Mouse (Mus musculus) midbrain, embryonic 10.5 days (tissue): ENCODE results near the gene Rab3a. TPM values are rescaled to one million over a fixed set of nuclear protein-coding genes. Genes with fewer than 3 reads are reported as not detected.
A peak's percentile ranks its signal among the peaks of the same experiment; 100 is the strongest.

Experiments
- DNase-seq: peaks from one replicate; pipeline ENCODE4 v3.0.0-alpha.2; 2017; ENCODE audit warnings: low spot score
- H3K27ac ChIP-seq: fragments of 300-500 bp; sonication (generic); replicated peaks from 2 replicates; pipeline ENCODE4 v1.5.1; 2016; ENCODE audit warnings: mild to moderate bottlenecking
- H3K27me3 ChIP-seq: fragments of 300-500 bp; sonication (generic); 2 replicates; pipeline ENCODE4 v1.6.1; 2016; ENCODE audit warnings: low read depth, mild to moderate bottlenecking; ENCODE audit not compliant: poor library complexity, severe bottlenecking
- H3K36me3 ChIP-seq: fragments of 300-500 bp; sonication (generic); 2 replicates; pipeline ENCODE4 v1.6.1; 2016; ENCODE audit warnings: mild to moderate bottlenecking, moderate library complexity
- H3K4me1 ChIP-seq: fragments of 300-500 bp; sonication (generic); 2 replicates; pipeline ENCODE4 v1.6.1; 2016
- H3K4me3 ChIP-seq: fragments of 300-500 bp; sonication (generic); 2 replicates; pipeline ENCODE4 v1.5.1; 2016; ENCODE audit warnings: mild to moderate bottlenecking, moderate library complexity
- H3K9me3 ChIP-seq: fragments of 300-500 bp; sonication (generic); replicated peaks from 2 replicates; pipeline ENCODE4 v1.6.1; 2016; ENCODE audit warnings: mild to moderate bottlenecking
- WGBS: fragments of 180-500 bp; shearing (Covaris S2); methylation state at CpG from one replicate; pipeline ENCODE4 v1.1.7; 2016; 5-methylcytosine and 5-hydroxymethylcytosine counted together
- microRNA-seq: library from miRNA; unstranded; fragments of <30 nt; microRNA quantifications from one replicate; pipeline ENCODE4, GENCODE M21; 2017
- polyA plus RNA-seq: library from polyadenylated mRNA; unstranded; fragments of >200 nt; fragmentation: Nextera tagmentation; extraction: Ambion mirVana; gene quantifications from 2 replicates; pipeline ENCODE4 v1.2.1, GENCODE M21; 2016

Rab3a gene
- polyA plus RNA-seq, 1 experiment from 2014 or later = 17.2 TPM

GRCm38 (mm10) chr8:70802786-70803510 is 48.5 kb downstream of the Rab3a start:
- Histone ChIP-seq H3K27me3 (peaks cover 100% of the 10 kb centered on the region), H3K36me3 (no peaks in the 10 kb centered on the region), H3K4me1 (peaks cover 31% of the 10 kb centered on the region), H3K4me3 (no peak overlapping the region), H3K27ac (no peak overlapping the region), H3K9me3 (no peaks in the 10 kb centered on the region)
- 67% methylated on average over 11 of the region's 11 CpGs for WGBS
- DNase-seq = no peak

- peaks cover 95% of the 10 kb centered on the region for H3K27me3 ChIP-seq
- H3K36me3 ChIP-seq = no peaks in the 10 kb centered on the region
- no peaks in the 10 kb centered on the region for H3K9me3 ChIP-seq
- H3K4me1 ChIP-seq = peaks cover 27% of the 10 kb centered on the region
- DNase-seq = peak; percentile 45
- peak overlapping the region; percentile 57; the same call in 1 of the 2 replicates for H3K27ac ChIP-seq
- 2% methylated on average over 46 of the region's 47 CpGs for WGBS
- H3K4me3 ChIP-seq = peak overlapping the region; percentile 65
Measured at GRCm38 (mm10) chr8:70803761-70804480, 49.4 kb downstream of the Rab3a start.

- H3K4me1 ChIP-seq = peaks cover 28% of the 10 kb centered on the region
- H3K27me3 ChIP-seq = peaks cover 95% of the 10 kb centered on the region
- no peaks in the 10 kb centered on the region for H3K36me3 ChIP-seq
- H3K27ac ChIP-seq = peak within 1 kb of the TSS; percentile 57
- H3K9me3 ChIP-seq = no peaks in the 10 kb centered on the region
- H3K4me3 ChIP-seq = peak within 1 kb of the TSS; percentile 65
- under 1% methylated on average over 45 of the region's 45 CpGs for WGBS
- DNase-seq = peak; percentile 89
Measured at GRCm38 (mm10) chr8:70804481-70805206, 50.2 kb downstream of the Rab3a start, which contains the start of gene Mast3. Gene Mast3, minus strand, starts transcription at chr8:70805054.

- no peaks in the 10 kb centered on the region for H3K36me3 ChIP-seq
- WGBS = 78% methylated on average over 4 of the region's 4 CpGs
- H3K27me3 ChIP-seq = peaks cover 90% of the 10 kb centered on the region
- H3K4me1 ChIP-seq = peaks cover 31% of the 10 kb centered on the region
- DNase-seq = no peak
- no peak overlapping the region for H3K4me3 ChIP-seq
- no peaks in the 10 kb centered on the region for H3K9me3 ChIP-seq
- H3K27ac ChIP-seq = no peak overlapping the region
Measured at GRCm38 (mm10) chr8:70806541-70806940, 52.1 kb downstream of the Rab3a start.

- no peak overlapping the region for H3K27ac ChIP-seq
- H3K9me3 ChIP-seq = no peaks in the 10 kb centered on the region
- peaks cover 31% of the 10 kb centered on the region for H3K4me1 ChIP-seq
- H3K4me3 ChIP-seq = no peak overlapping the region
- no peak for DNase-seq
- WGBS = 42% methylated on average over 1 of the region's 1 CpGs
- no peaks in the 10 kb centered on the region for H3K36me3 ChIP-seq
- H3K27me3 ChIP-seq = peaks cover 83% of the 10 kb centered on the region
Measured at GRCm38 (mm10) chr8:70807304-70807703, 52.8 kb downstream of the Rab3a start.

- 75% methylated on average over 5 of the region's 5 CpGs for WGBS
- Histone ChIP-seq H3K4me1 (peaks cover 31% of the 10 kb centered on the region), H3K9me3 (no peaks in the 10 kb centered on the region), H3K4me3 (no peak within 1 kb of the TSS), H3K27me3 (peaks cover 83% of the 10 kb centered on the region), H3K27ac (0 out of 2 replicates have a peak within 1 kb of the TSS, but pooled peaks have one; percentile 33), H3K36me3 (no peaks in the 10 kb centered on the region)
- DNase-seq = no peak
Measured at GRCm38 (mm10) chr8:70808239-70808638, 53.8 kb downstream of the Rab3a start, which contains the start of gene Il12rb1. Gene Il12rb1, plus strand, starts transcription at chr8:70808449.

Small RNAs within 50 kb of the gene (microRNA-seq; reads per million reads assigned to microRNA genes)
- not detected for gene Mir7240

Other genes starting within 250 kb of the Rab3a start
- gene Rex1bd, start 247.9 kb upstream of the Rab3a start, polyA plus RNA-seq = 138 and 140 TPM in 2 replicates
- gene Uba52, start 243.9 kb upstream of the Rab3a start, polyA plus RNA-seq = 836 and 881 TPM in 2 replicates
- 300 and 314 TPM in 2 replicates for gene Fkbp8, start 227.0 kb upstream of the Rab3a start, polyA plus RNA-seq
- gene Kxd1, start 226.7 kb upstream of the Rab3a start, polyA plus RNA-seq = 56.5 and 58.8 TPM in 2 replicates
- 18.0 and 22.7 TPM in 2 replicates for gene Ell, start 215.2 kb upstream of the Rab3a start, polyA plus RNA-seq
- gene Isyna1, start 160.3 kb upstream of the Rab3a start, polyA plus RNA-seq = 126 and 137 TPM in 2 replicates
- gene Ssbp4, start 145.8 kb upstream of the Rab3a start, polyA plus RNA-seq = 73.3 and 78.8 TPM in 2 replicates
- gene Lrrc25, start 138.5 kb upstream of the Rab3a start, polyA plus RNA-seq = 1.1 and 1.2 TPM in 2 replicates
- gene Gdf15, start 122.2 kb upstream of the Rab3a start, polyA plus RNA-seq = not detected in 2 replicates
- gene Pgpep1, start 94.3 kb upstream of the Rab3a start, polyA plus RNA-seq = 51.8 and 89.7 TPM in 2 replicates
- 315 and 355 TPM in 2 replicates for gene Lsm4, start 81.4 kb upstream of the Rab3a start, polyA plus RNA-seq
- 62.5 and 78.6 TPM in 2 replicates for gene Jund, start 55.7 kb upstream of the Rab3a start, polyA plus RNA-seq
- not detected in 2 replicates for gene Iqcn, start 51.2 kb upstream of the Rab3a start, polyA plus RNA-seq
- gene Gm3336, start 36.1 kb upstream of the Rab3a start, polyA plus RNA-seq = not detected in 2 replicates
- 0.72 and 0.78 TPM in 2 replicates for gene Pde4c, start 31.0 kb upstream of the Rab3a start, polyA plus RNA-seq
- 31.7 and 34.6 TPM in 2 replicates for gene Mpv17l2, start 6.3 kb downstream of the Rab3a start, polyA plus RNA-seq
- 66.2 and 66.6 TPM in 2 replicates for gene Pik3r2, start 22.0 kb downstream of the Rab3a start, polyA plus RNA-seq
- 9.8 and 12.1 TPM in 2 replicates for gene Mast3, start 50.4 kb downstream of the Rab3a start, polyA plus RNA-seq
- gene Il12rb1, start 53.8 kb downstream of the Rab3a start, polyA plus RNA-seq = 0.05 and 0.11 TPM in 2 replicates
- 5.2 and 7.3 TPM in 2 replicates for gene Arrdc2, start 85.0 kb downstream of the Rab3a start, polyA plus RNA-seq
- gene Kcnn1, start 108.6 kb downstream of the Rab3a start, polyA plus RNA-seq = 9.1 and 13.4 TPM in 2 replicates
- 180 and 183 TPM in 2 replicates for gene Ccdc124, start 119.3 kb downstream of the Rab3a start, polyA plus RNA-seq
- 0.42 and 0.63 TPM in 2 replicates for gene Slc5a5, start 138.1 kb downstream of the Rab3a start, polyA plus RNA-seq
- gene Rpl18a, start 142.7 kb downstream of the Rab3a start, polyA plus RNA-seq = 3,389 and 3,784 TPM in 2 replicates
- gene Map1s, start 151.3 kb downstream of the Rab3a start, polyA plus RNA-seq = 69.4 and 74.0 TPM in 2 replicates